Mouse (Mus musculus) cortical plate, adult 2 months (tissue): Measurements from ENCODE around the gene Kctd14.

ENCODE experiments used
- CTCF ChIP-seq: fragments of 200-500 bp; IDR thresholded peaks from 2 replicates; pipeline ENCODE4 v1.5.1; 2011; ENCODE audit warnings: mild to moderate bottlenecking, control low read depth, low read length; ENCODE audit not compliant: insufficient read depth; ENCODE audit errors: extremely low read depth
- POLR2A ChIP-seq: fragments of 200-500 bp; IDR thresholded peaks from 2 replicates; pipeline ENCODE4 v1.6.1; 2011; ENCODE audit warnings: mild to moderate bottlenecking, low read length, control low read depth; ENCODE audit not compliant: insufficient read depth; ENCODE audit errors: extremely low read depth

GRCm38 (mm10) chr7:97414426-97414825 lies 36.7 kb upstream of the Kctd14 start:
- TF ChIP-seq CTCF (no peak), POLR2A (no peak)
